Mouse (Mus musculus) embryonic facial prominence, embryonic 13.5 days (tissue): ENCODE measurements around the gene Cped1. TPM values are rescaled to one million over a fixed set of nuclear protein-coding genes. Genes with fewer than 3 reads are reported as not detected.

ENCODE experiments used
- ATAC-seq: fragments of 200-750 bp; cut with Nextera tagmentation; 2 replicates; pipeline ENCODE4 v1.8.0; 2017; ENCODE audit warnings: low read depth; ENCODE audit not compliant: insufficient number of reproducible peaks, insufficient read depth, low FRiP score, low TSS enrichment
- H3K27ac ChIP-seq: fragments of 300-500 bp; sonication (generic); 2 replicates; pipeline ENCODE4 v1.5.1; 2015; ENCODE audit warnings: moderate library complexity, mild to moderate bottlenecking, inconsistent platforms
- H3K27me3 ChIP-seq: fragments of 300-500 bp; sonication (generic); 2 replicates; pipeline ENCODE4 v1.6.1; 2015; ENCODE audit warnings: mild to moderate bottlenecking, inconsistent platforms
- H3K36me3 ChIP-seq: fragments of 300-500 bp; sonication (generic); 2 replicates; pipeline ENCODE4 v1.6.1; 2015; ENCODE audit warnings: mild to moderate bottlenecking, inconsistent platforms
- H3K4me1 ChIP-seq: fragments of 300-500 bp; sonication (generic); 2 replicates; pipeline ENCODE4 v1.6.1; 2015; ENCODE audit warnings: inconsistent platforms
- H3K4me2 ChIP-seq: fragments of 300-500 bp; sonication (generic); 2 replicates; pipeline ENCODE4 v1.6.1; 2015; ENCODE audit warnings: moderate library complexity, mild to moderate bottlenecking, inconsistent platforms
- H3K4me3 ChIP-seq: fragments of 300-500 bp; sonication (generic); 2 replicates; pipeline ENCODE4 v1.5.1; 2015; ENCODE audit warnings: mild to moderate bottlenecking, inconsistent platforms
- H3K9ac ChIP-seq: fragments of 300-500 bp; sonication (generic); 2 replicates; pipeline ENCODE4 v1.6.1; 2015; ENCODE audit warnings: mild to moderate bottlenecking, inconsistent platforms
- H3K9me3 ChIP-seq: fragments of 300-500 bp; sonication (generic); 2 replicates; pipeline ENCODE4 v1.6.1; 2016; ENCODE audit warnings: inconsistent platforms
- WGBS: fragments of 180-500 bp; shearing (Covaris S2); methylation state at CpG from one replicate; pipeline ENCODE4 v1.1.7; 2015; ENCODE audit warnings: mixed read lengths; 5-methylcytosine and 5-hydroxymethylcytosine counted together
- polyA plus RNA-seq: library from polyadenylated mRNA; unstranded; fragments of >200 nt; fragmentation: Nextera tagmentation; extraction: Ambion mirVana; gene quantifications from 2 replicates; pipeline ENCODE4 v1.2.1, GENCODE M21; 2015

The Cped1 gene
- polyA plus RNA-seq, 1 experiment from 2014 or later: 42.6 TPM

GRCm38 (mm10) chr6:22135038-22135631 is 149.4 kb downstream of the Cped1 start:
- no peak for ATAC-seq
- H3K27ac ChIP-seq: no peak overlapping the region
- H3K4me2 ChIP-seq: no peak overlapping the region
- no peak overlapping the region for H3K9ac ChIP-seq
- no peaks in the 10 kb centered on the region for H3K9me3 ChIP-seq
- no peak overlapping the region for H3K4me3 ChIP-seq
- no peaks in the 10 kb centered on the region for H3K27me3 ChIP-seq
- H3K36me3 ChIP-seq: peaks cover 5% of the 10 kb centered on the region; the same call in 1 of the 2 replicates
- 76% methylated on average over 10 of the region's 10 CpGs for WGBS
- H3K4me1 ChIP-seq: no peaks in the 10 kb centered on the region

DNA sequence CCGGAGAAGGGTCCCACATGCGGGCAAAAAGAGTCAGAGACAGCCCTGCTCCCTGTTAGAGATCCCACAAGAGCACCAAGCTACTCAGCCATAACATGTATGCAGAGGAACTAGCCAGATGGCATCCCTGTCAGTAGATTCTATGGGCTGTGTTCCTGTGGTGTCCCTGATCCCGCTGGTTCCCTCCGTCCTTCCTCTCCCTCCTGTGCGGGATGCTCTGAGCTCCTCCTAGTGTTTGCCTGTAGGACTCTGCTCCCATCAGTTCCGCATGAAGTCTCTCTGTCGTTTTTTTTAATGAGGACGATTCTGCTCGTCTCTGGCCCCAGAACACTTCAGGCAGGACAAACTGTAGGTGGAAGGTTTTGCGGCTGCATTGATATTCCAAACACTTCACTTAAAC is 151.1 kb downstream of the Cped1 start:
- Histone ChIP-seq H3K9ac (no peak overlapping the region), H3K4me2 (no peak overlapping the region), H3K4me1 (no peaks in the 10 kb centered on the region), H3K27ac (no peak overlapping the region), H3K27me3 (no peaks in the 10 kb centered on the region), H3K9me3 (no peaks in the 10 kb centered on the region), H3K4me3 (no peak overlapping the region), H3K36me3 (peaks cover 5% of the 10 kb centered on the region; the same call in 1 of the 2 replicates)
- ATAC-seq: no peak
- WGBS: 57% methylated on average over 10 of the region's 10 CpGs

DNA sequence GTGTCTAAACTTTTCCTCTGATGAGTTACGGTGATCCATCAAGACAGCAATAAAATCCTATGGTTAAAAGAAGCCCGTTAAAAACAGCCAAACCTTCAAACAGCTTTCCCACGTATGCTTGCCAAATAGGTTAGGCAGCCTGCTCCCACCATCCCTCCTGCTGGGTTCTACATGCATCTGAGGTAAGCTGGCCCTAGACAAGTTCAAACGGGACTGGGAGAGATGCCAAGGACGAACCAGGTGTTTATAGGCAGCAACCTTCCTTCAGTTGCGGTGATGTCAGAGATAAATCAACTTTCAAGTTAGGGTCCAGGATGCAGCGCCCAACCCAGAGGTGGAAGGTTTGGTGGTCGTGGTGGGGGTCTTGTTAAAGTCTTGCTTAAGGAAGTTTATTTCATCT is 155.1 kb downstream of the Cped1 start:
- Histone ChIP-seq H3K27ac (no peak overlapping the region), H3K4me2 (no peak overlapping the region), H3K4me1 (no peaks in the 10 kb centered on the region), H3K27me3 (no peaks in the 10 kb centered on the region), H3K9ac (no peak overlapping the region), H3K4me3 (no peak overlapping the region), H3K9me3 (no peaks in the 10 kb centered on the region), H3K36me3 (peaks cover 9% of the 10 kb centered on the region)
- WGBS: 72% methylated on average over 8 of the region's 8 CpGs
- ATAC-seq: no peak

DNA sequence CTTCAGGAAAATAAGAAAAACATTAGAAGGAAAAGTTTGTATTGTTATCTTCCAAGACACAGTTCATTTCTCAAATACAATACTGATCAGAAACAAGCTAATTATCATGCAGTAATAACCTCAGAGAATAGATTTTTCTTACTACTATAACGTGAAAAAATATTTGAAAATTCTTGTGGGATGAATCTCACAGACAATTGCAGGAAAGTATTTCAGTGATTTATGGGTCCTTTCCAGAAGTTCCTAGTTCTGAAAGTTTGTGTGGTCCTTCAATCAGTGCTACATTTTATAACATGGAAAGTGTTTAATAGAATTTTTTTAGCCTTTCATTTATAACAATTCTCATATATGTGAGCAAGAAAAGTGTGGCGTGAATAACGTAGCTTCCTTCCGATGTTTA is 161.5 kb downstream of the Cped1 start:
- H3K4me1 ChIP-seq: no peaks in the 10 kb centered on the region
- no peak overlapping the region for H3K4me2 ChIP-seq
- 93% methylated on average over 4 of the region's 4 CpGs for WGBS
- ATAC-seq: no peak
- no peaks in the 10 kb centered on the region for H3K9me3 ChIP-seq
- no peaks in the 10 kb centered on the region for H3K27me3 ChIP-seq
- no peak overlapping the region for H3K4me3 ChIP-seq
- H3K9ac ChIP-seq: no peak overlapping the region
- peaks cover 30% of the 10 kb centered on the region for H3K36me3 ChIP-seq
- H3K27ac ChIP-seq: no peak overlapping the region

- Histone ChIP-seq H3K9me3 (no peaks in the 10 kb centered on the region), H3K4me3 (no peak overlapping the region), H3K27me3 (no peaks in the 10 kb centered on the region), H3K36me3 (peaks cover 39% of the 10 kb centered on the region), H3K9ac (no peak overlapping the region), H3K4me2 (no peak overlapping the region), H3K27ac (no peak overlapping the region), H3K4me1 (no peaks in the 10 kb centered on the region)
- WGBS: 80% methylated on average over 2 of the region's 2 CpGs
- ATAC-seq: no peak
Measured at GRCm38 (mm10) chr6:22148511-22148910, 162.8 kb downstream of the Cped1 start.

DNA sequence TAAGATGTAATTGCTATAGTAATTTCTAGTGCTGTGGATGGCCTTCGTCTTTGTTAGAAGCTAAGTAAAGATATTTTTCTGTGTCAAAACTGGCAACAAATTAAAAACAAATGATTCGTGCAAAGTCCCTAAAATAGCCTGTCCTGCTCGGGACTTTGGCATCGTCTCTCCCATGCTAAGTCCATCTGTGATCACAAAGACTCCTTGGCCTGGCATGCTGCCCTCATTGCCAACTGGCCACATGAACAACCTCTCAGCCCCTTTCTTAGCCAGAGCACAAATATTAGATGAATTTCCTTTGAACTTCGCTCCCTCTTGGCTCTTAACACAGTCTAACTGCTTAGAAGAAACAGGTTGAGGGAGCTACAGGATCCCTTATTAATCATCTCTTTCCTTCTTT is 171.7 kb downstream of the Cped1 start:
- ATAC-seq: no peak
- Histone ChIP-seq H3K4me3 (no peak overlapping the region), H3K27ac (no peak overlapping the region), H3K27me3 (no peaks in the 10 kb centered on the region), H3K4me2 (no peak overlapping the region), H3K4me1 (peaks cover 9% of the 10 kb centered on the region), H3K9me3 (no peaks in the 10 kb centered on the region), H3K36me3 (peaks cover 6% of the 10 kb centered on the region; the same call in 1 of the 2 replicates), H3K9ac (no peak overlapping the region)
- 48% methylated on average over 5 of the region's 5 CpGs for WGBS

- no peak for ATAC-seq
- Histone ChIP-seq H3K27me3 (no peaks in the 10 kb centered on the region), H3K9me3 (no peaks in the 10 kb centered on the region), H3K27ac (no peak overlapping the region), H3K4me3 (no peak overlapping the region), H3K4me2 (no peak overlapping the region), H3K4me1 (peaks cover 5% of the 10 kb centered on the region; the same call in 1 of the 2 replicates), H3K9ac (no peak overlapping the region), H3K36me3 (no peaks in the 10 kb centered on the region)
- 58% methylated on average over 1 of the region's 1 CpGs for WGBS
Measured at GRCm38 (mm10) chr6:22161944-22162343, 176.2 kb downstream of the Cped1 start.

DNA sequence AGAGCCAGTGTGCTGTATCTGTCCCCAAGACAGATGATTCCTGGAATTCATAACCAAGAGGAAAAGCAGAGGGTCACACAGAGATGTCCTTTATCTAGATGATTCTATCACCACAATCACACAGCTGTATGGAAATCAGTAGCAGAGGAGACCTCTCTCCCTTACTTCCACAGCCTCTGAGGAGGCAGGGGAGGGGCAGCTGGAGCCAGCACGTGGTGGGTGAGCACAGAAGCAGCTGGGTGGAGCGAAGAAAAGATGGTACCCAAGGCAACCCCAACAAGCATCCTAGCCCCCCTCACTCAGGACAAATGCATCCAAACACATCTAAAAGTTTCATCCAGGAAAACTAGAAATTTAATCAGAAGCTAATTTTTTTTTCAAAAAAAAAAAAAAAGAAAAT is 182.7 kb downstream of the Cped1 start:
- no peaks in the 10 kb centered on the region for H3K9me3 ChIP-seq
- 64% methylated on average over 2 of the region's 2 CpGs for WGBS
- H3K36me3 ChIP-seq: peaks cover 16% of the 10 kb centered on the region
- H3K27me3 ChIP-seq: no peaks in the 10 kb centered on the region
- no peak overlapping the region for H3K4me2 ChIP-seq
- no peak overlapping the region for H3K4me3 ChIP-seq
- no peak overlapping the region for H3K27ac ChIP-seq
- ATAC-seq: no peak
- H3K9ac ChIP-seq: no peak overlapping the region
- no peaks in the 10 kb centered on the region for H3K4me1 ChIP-seq

DNA sequence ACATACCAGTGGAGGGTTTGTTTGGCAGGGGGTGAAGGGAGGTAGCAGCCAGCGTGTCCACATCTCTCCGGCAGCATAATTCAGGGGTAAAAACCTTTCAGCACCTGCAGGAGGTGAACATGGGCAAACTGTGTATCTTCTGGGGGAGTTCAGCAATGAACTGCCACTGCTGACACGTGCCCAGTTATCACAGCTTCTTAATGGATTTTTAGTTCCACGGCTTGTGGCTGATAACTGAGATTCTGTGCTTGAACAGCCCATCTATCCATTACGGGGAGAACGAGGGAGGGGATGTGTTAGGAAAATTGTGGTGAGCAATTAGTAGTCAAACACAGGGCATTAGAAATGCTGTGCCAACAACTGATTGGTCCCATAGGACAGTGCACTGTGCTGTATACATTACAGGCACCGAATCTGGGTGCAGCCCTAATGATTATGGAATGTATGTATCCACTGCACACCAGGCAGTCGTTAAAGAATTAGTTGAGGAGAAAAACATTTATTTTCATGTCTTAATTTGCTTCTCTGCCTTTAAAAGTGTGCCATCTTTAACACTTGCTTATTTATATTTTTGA is 193.1 kb downstream of the Cped1 start:
- H3K4me3 ChIP-seq: no peak overlapping the region
- H3K4me1 ChIP-seq: peaks cover 7% of the 10 kb centered on the region; the same call in 1 of the 2 replicates
- H3K4me2 ChIP-seq: no peak overlapping the region
- peaks cover 4% of the 10 kb centered on the region for H3K36me3 ChIP-seq
- H3K27ac ChIP-seq: no peak overlapping the region
- no peak for ATAC-seq
- H3K9me3 ChIP-seq: no peaks in the 10 kb centered on the region
- no peaks in the 10 kb centered on the region for H3K27me3 ChIP-seq
- no peak overlapping the region for H3K9ac ChIP-seq
- 79% methylated on average over 8 of the region's 8 CpGs for WGBS

DNA sequence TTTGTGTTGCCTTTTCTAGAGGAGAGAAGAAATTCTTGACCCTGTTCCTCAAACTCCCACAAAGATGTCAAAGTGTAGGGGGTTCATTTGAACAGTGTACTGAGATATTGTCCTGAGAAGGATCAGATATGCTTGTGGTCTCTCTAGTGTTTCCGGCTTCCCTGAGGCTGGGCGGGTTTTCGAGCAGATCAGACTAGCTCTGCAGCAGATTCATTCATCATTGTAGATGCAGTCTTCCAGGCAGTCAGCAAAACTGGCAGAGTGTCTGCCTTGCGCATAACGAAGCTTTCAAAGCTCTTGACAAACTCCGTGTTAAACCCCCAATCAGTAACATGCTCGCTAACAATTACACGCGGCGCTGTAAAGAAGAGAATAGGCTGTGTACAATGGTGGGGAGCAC is 194.6 kb downstream of the Cped1 start:
- WGBS: 83% methylated on average over 10 of the region's 10 CpGs
- no peak for ATAC-seq
- H3K36me3 ChIP-seq: peaks cover 14% of the 10 kb centered on the region
- no peak overlapping the region for H3K4me2 ChIP-seq
- H3K4me3 ChIP-seq: no peak overlapping the region
- H3K27ac ChIP-seq: no peak overlapping the region
- H3K4me1 ChIP-seq: peaks cover 7% of the 10 kb centered on the region; the same call in 1 of the 2 replicates
- no peak overlapping the region for H3K9ac ChIP-seq
- no peaks in the 10 kb centered on the region for H3K27me3 ChIP-seq
- no peaks in the 10 kb centered on the region for H3K9me3 ChIP-seq

GRCm38 (mm10) chr6:22186967-22187366 is 201.3 kb downstream of the Cped1 start:
- no peak overlapping the region for H3K27ac ChIP-seq
- H3K4me3 ChIP-seq: no peak overlapping the region
- ATAC-seq: no peak
- H3K4me1 ChIP-seq: peaks cover 9% of the 10 kb centered on the region
- H3K9me3 ChIP-seq: no peaks in the 10 kb centered on the region
- 67% methylated on average over 8 of the region's 8 CpGs for WGBS
- H3K9ac ChIP-seq: no peak overlapping the region
- no peak overlapping the region for H3K4me2 ChIP-seq
- peaks cover 14% of the 10 kb centered on the region for H3K36me3 ChIP-seq
- H3K27me3 ChIP-seq: no peaks in the 10 kb centered on the region
